Mouse (Mus musculus): ENCODE results near the gene Srp14.

- no peak for TF ChIP-seq CTCF (IDR thresholded peaks at IDR 0.05; ENCODE audit: borderline replicate concordance, insufficient read depth, low read depth, low read length)
- no peak for TF ChIP-seq POLR2A (IDR thresholded peaks at IDR 0.05; ENCODE audit: borderline replicate concordance, insufficient read depth, low read length)
Observed at GRCm38 (mm10) chr2:118465894-118466293, 13.6 kb downstream of the Srp14 start.

Data from cerebellum, adult 2 months (tissue).